Mouse (Mus musculus): ENCODE results near the gene Gabpb2.
A peak's percentile ranks its signal among the peaks of the same experiment; 100 is the strongest.

Gene Gabpb2

GRCm38 (mm10) chr3:95195772-95196171, 21.9 kb downstream of the Gabpb2 start:
- DNase-seq (ENCODE audit: low spot score in 2 of 2): no peak

GRCm38 (mm10) chr3:95194721-95195135, 23.0 kb downstream of the Gabpb2 start:
- DNase-seq (ENCODE audit: low spot score in 2 of 2): no peak

GRCm38 (mm10) chr3:95186888-95187287, 30.8 kb downstream of the Gabpb2 start:
- no peak for DNase-seq (ENCODE audit: low spot score in 2 of 2)

- DNase-seq (ENCODE audit: low spot score in 2 of 2): no peak
Observed at GRCm38 (mm10) chr3:95186100-95186499, 31.6 kb downstream of the Gabpb2 start.

GRCm38 (mm10) chr3:95184796-95185577, 32.7 kb downstream of the Gabpb2 start:
- DNase-seq (ENCODE audit: low spot score in 2 of 2): no peak

GRCm38 (mm10) chr3:95181841-95182240, 35.9 kb downstream of the Gabpb2 start:
- no peak for DNase-seq (ENCODE audit: low spot score in 2 of 2)

GRCm38 (mm10) chr3:95179890-95180289, 37.8 kb downstream of the Gabpb2 start:
- no peak for DNase-seq (ENCODE audit: low spot score in 2 of 2)

GRCm38 (mm10) chr3:95178948-95179347, 38.8 kb downstream of the Gabpb2 start:
- DNase-seq (ENCODE audit: low spot score in 2 of 2): no peak

- no peak for DNase-seq (ENCODE audit: low spot score in 2 of 2)
Observed at GRCm38 (mm10) chr3:95177583-95177982, 40.1 kb downstream of the Gabpb2 start.

GRCm38 (mm10) chr3:95176500-95176899, 41.2 kb downstream of the Gabpb2 start:
- no peak for DNase-seq (ENCODE audit: low spot score in 2 of 2)

- peak; percentile 73 to 74 for DNase-seq (ENCODE audit: low spot score in 2 of 2)
Observed at GRCm38 (mm10) chr3:95174011-95174592, 43.6 kb downstream of the Gabpb2 start.

- DNase-seq (ENCODE audit: low spot score in 2 of 2): no peak
Observed at GRCm38 (mm10) chr3:95173256-95173949, 44.3 kb downstream of the Gabpb2 start.

- no peak for DNase-seq (ENCODE audit: low spot score in 2 of 2)
Observed at GRCm38 (mm10) chr3:95172526-95173255, 45.0 kb downstream of the Gabpb2 start.

- DNase-seq (ENCODE audit: low spot score in 2 of 2): no peak
Observed at GRCm38 (mm10) chr3:95171105-95171504, 46.6 kb downstream of the Gabpb2 start.

GRCm38 (mm10) chr3:95169996-95170395, 47.7 kb downstream of the Gabpb2 start:
- no peak for DNase-seq (ENCODE audit: low spot score in 2 of 2)

GRCm38 (mm10) chr3:95164840-95165239, 52.9 kb downstream of the Gabpb2 start:
- DNase-seq (ENCODE audit: low spot score in 2 of 2): no peak

- DNase-seq (ENCODE audit: low spot score in 2 of 2): no peak
Observed at GRCm38 (mm10) chr3:95164256-95164550, 53.5 kb downstream of the Gabpb2 start.

GRCm38 (mm10) chr3:95163419-95164255, 54.1 kb downstream of the Gabpb2 start:
- DNase-seq (ENCODE audit: low spot score in 2 of 2): no peak

GRCm38 (mm10) chr3:95162345-95162628, 55.4 kb downstream of the Gabpb2 start:
- DNase-seq (ENCODE audit: low spot score in 2 of 2): no peak

- DNase-seq (ENCODE audit: low spot score in 2 of 2): no peak
Observed at GRCm38 (mm10) chr3:95161618-95162344, 55.9 kb downstream of the Gabpb2 start.

GRCm38 (mm10) chr3:95161041-95161551, 56.6 kb downstream of the Gabpb2 start:
- no peak for DNase-seq (ENCODE audit: low spot score in 2 of 2)
